Mouse (Mus musculus): ENCODE results near the gene Fbln2. TPM values are rescaled to one million over a fixed set of nuclear protein-coding genes. Genes with fewer than 3 reads are reported as not detected.

Fbln2 gene
- total and polyA plus RNA-seq, 2 experiments from 2014 or later, result 19.6 to 41.1 TPM

GRCm38 (mm10) chr6:91287148-91287547, 74.9 kb downstream of the Fbln2 start:
- H3K27ac ChIP-seq (ENCODE audit: low read depth, low read length), result no peak overlapping the region
- TF ChIP-seq CTCF (IDR thresholded peaks at IDR 0.05; ENCODE audit: low read depth), result no peak
- H3K9ac ChIP-seq, result no peak overlapping the region
- no peaks in the 10 kb centered on the region for H3K36me3 ChIP-seq (ENCODE audit: insufficient read depth)
- 52% methylated on average over 4 of the region's 4 CpGs for WGBS
- no peaks in the 10 kb centered on the region for H3K9me3 ChIP-seq (ENCODE audit: low read length)
- H3K4me1 ChIP-seq (ENCODE audit: insufficient read depth), result peaks cover 36% of the 10 kb centered on the region
- H3K4me3 ChIP-seq (ENCODE audit: low read depth, low read length), result no peak overlapping the region
- ATAC-seq, result no peak
- H3K4me2 ChIP-seq (ENCODE audit: low read depth), result no peak overlapping the region; the same call in 1 of the 2 replicates
- no peaks in the 10 kb centered on the region; the same call in 1 of the 2 replicates for H3K27me3 ChIP-seq (ENCODE audit: insufficient read depth, low read length)
- no peak for DNase-seq

- no peaks in the 10 kb centered on the region; the same call in 1 of the 2 replicates for H3K27me3 ChIP-seq (ENCODE audit: insufficient read depth, low read length)
- H3K4me2 ChIP-seq (ENCODE audit: low read depth), result no peak overlapping the region
- no peaks in the 10 kb centered on the region for H3K36me3 ChIP-seq (ENCODE audit: insufficient read depth)
- H3K4me3 ChIP-seq (ENCODE audit: low read depth, low read length), result no peak overlapping the region
- ATAC-seq (no peak), DNase-seq (peak; percentile 36)
- H3K9me3 ChIP-seq (ENCODE audit: low read length), result no peaks in the 10 kb centered on the region
- no peak for TF ChIP-seq CTCF (IDR thresholded peaks at IDR 0.05; ENCODE audit: low read depth)
- peaks cover 36% of the 10 kb centered on the region for H3K4me1 ChIP-seq (ENCODE audit: insufficient read depth)
- 64% methylated on average over 6 of the region's 6 CpGs for WGBS
- H3K27ac ChIP-seq (ENCODE audit: low read depth, low read length), result no peak overlapping the region
- H3K9ac ChIP-seq, result no peak overlapping the region
Observed at GRCm38 (mm10) chr6:91287636-91288035, 75.4 kb downstream of the Fbln2 start.

DNA sequence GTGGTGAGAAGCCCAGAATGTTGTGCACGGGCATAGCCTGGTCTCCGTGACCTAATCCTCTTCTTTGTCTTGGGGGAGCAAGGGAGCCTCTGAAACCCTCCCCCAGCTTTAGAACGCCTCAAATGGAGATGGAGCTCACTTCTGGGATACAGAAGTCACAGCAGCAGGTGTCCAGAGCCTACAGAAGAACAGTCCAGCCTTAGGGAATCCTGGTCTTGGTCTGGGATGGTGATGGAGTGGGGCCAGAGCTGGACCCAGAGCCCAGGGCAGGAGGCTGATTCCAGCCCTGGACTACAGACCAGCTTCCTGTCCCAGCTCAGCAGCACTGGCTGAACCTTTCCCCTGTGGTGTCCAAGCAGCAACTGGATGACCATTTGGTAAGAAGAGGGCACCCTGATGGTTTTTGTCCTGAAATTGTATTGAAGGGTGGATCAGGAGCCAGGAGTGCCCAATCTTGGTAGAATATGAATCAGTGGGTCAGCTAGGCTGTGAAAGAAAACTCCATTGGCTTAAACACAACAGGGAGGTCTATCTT, 76.1 kb downstream of the Fbln2 start:
- H3K27ac ChIP-seq (ENCODE audit: low read depth, low read length), result no peak overlapping the region
- DNase-seq (no peak), ATAC-seq (no peak)
- WGBS, result 58% methylated on average over 3 of the region's 3 CpGs
- no peak overlapping the region for H3K9ac ChIP-seq
- H3K4me3 ChIP-seq (ENCODE audit: low read depth, low read length), result no peak overlapping the region
- peaks cover 36% of the 10 kb centered on the region for H3K4me1 ChIP-seq (ENCODE audit: insufficient read depth)
- H3K36me3 ChIP-seq (ENCODE audit: insufficient read depth), result no peaks in the 10 kb centered on the region
- TF ChIP-seq CTCF (IDR thresholded peaks at IDR 0.05; ENCODE audit: low read depth), result no peak
- no peaks in the 10 kb centered on the region; the same call in 1 of the 2 replicates for H3K27me3 ChIP-seq (ENCODE audit: insufficient read depth, low read length)
- no peak overlapping the region for H3K4me2 ChIP-seq (ENCODE audit: low read depth)
- no peaks in the 10 kb centered on the region for H3K9me3 ChIP-seq (ENCODE audit: low read length)

GRCm38 (mm10) chr6:91288961-91289360, 76.7 kb downstream of the Fbln2 start:
- Histone ChIP-seq H3K27me3 (ENCODE audit: insufficient read depth, low read length) (no peaks in the 10 kb centered on the region; the same call in 1 of the 2 replicates), H3K27ac (ENCODE audit: low read depth, low read length) (no peak overlapping the region), H3K9me3 (ENCODE audit: low read length) (no peaks in the 10 kb centered on the region), H3K4me1 (ENCODE audit: insufficient read depth) (peaks cover 36% of the 10 kb centered on the region), H3K9ac (no peak overlapping the region), H3K36me3 (ENCODE audit: insufficient read depth) (no peaks in the 10 kb centered on the region), H3K4me2 (ENCODE audit: low read depth) (no peak overlapping the region), H3K4me3 (ENCODE audit: low read depth, low read length) (no peak overlapping the region)
- no peak for TF ChIP-seq CTCF (IDR thresholded peaks at IDR 0.05; ENCODE audit: low read depth)
- DNase-seq, result no peak
- no peak for ATAC-seq
- WGBS, result 79% methylated on average over 1 of the region's 1 CpGs

GRCm38 (mm10) chr6:91290937-91291336, 78.7 kb downstream of the Fbln2 start:
- no peak overlapping the region for H3K27ac ChIP-seq (ENCODE audit: low read depth, low read length)
- H3K4me1 ChIP-seq (ENCODE audit: insufficient read depth), result peaks cover 17% of the 10 kb centered on the region
- no peaks in the 10 kb centered on the region for H3K9me3 ChIP-seq (ENCODE audit: low read length)
- no peaks in the 10 kb centered on the region; the same call in 1 of the 2 replicates for H3K27me3 ChIP-seq (ENCODE audit: insufficient read depth, low read length)
- DNase-seq (no peak), ATAC-seq (no peak)
- H3K4me2 ChIP-seq (ENCODE audit: low read depth), result no peak overlapping the region
- no peak for TF ChIP-seq CTCF (IDR thresholded peaks at IDR 0.05; ENCODE audit: low read depth)
- 68% methylated on average over 10 of the region's 10 CpGs for WGBS
- no peak overlapping the region for H3K4me3 ChIP-seq (ENCODE audit: low read depth, low read length)
- H3K36me3 ChIP-seq (ENCODE audit: insufficient read depth), result no peaks in the 10 kb centered on the region
- H3K9ac ChIP-seq, result no peak overlapping the region

DNA sequence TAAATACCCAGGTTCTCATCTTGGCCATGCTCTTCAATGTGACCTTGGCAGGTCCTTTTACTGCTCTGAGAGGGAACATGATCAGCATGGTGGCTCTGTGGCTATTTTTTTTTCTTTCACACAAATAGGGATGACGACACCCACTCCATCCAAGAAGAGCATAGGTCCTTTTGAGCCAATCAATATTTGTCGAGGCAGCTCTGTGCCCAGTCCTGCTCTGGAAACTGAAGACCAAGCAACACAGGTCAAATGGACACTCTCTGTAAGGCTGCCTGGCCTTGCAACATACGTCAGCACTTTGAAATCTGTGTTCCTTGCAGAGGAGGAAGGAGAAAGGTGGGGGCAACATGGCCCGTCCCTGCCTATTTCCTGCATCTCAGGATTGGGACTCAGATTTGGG, 83.2 kb downstream of the Fbln2 start:
- H3K4me3 ChIP-seq (ENCODE audit: low read depth, low read length), result no peak overlapping the region
- H3K4me1 ChIP-seq (ENCODE audit: insufficient read depth), result 0 out of 2 replicates have a peak, but pooled peaks cover 3% of the 10 kb centered on the region
- no peak overlapping the region for H3K27ac ChIP-seq (ENCODE audit: low read depth, low read length)
- no peaks in the 10 kb centered on the region for H3K36me3 ChIP-seq (ENCODE audit: insufficient read depth)
- no peaks in the 10 kb centered on the region for H3K9me3 ChIP-seq (ENCODE audit: low read length)
- no peak overlapping the region for H3K9ac ChIP-seq
- no peaks in the 10 kb centered on the region for H3K27me3 ChIP-seq (ENCODE audit: insufficient read depth, low read length)
- TF ChIP-seq CTCF (IDR thresholded peaks at IDR 0.05; ENCODE audit: low read depth), result no peak
- DNase-seq (no peak), ATAC-seq (no peak)
- WGBS, result 81% methylated on average over 4 of the region's 4 CpGs
- no peak overlapping the region for H3K4me2 ChIP-seq (ENCODE audit: low read depth)

- Histone ChIP-seq H3K27me3 (ENCODE audit: insufficient read depth, low read length) (no peaks in the 10 kb centered on the region), H3K4me3 (ENCODE audit: low read depth, low read length) (no peak overlapping the region), H3K27ac (ENCODE audit: low read depth, low read length) (no peak overlapping the region), H3K9me3 (ENCODE audit: low read length) (no peaks in the 10 kb centered on the region), H3K36me3 (ENCODE audit: insufficient read depth) (no peaks in the 10 kb centered on the region), H3K4me2 (ENCODE audit: low read depth) (no peak overlapping the region), H3K4me1 (ENCODE audit: insufficient read depth) (peaks cover 22% of the 10 kb centered on the region), H3K9ac (no peak overlapping the region)
- DNase-seq (no peak), ATAC-seq (no peak)
- 42% methylated on average over 6 of the region's 6 CpGs for WGBS
- no peak for TF ChIP-seq CTCF (IDR thresholded peaks at IDR 0.05; ENCODE audit: low read depth)
Observed at GRCm38 (mm10) chr6:91298828-91299227, 86.6 kb downstream of the Fbln2 start.
